Mouse (Mus musculus) left cerebral cortex, postnatal 10 days (tissue): ENCODE data around the gene Sez6l2. TPM values are rescaled to one million over a fixed set of nuclear protein-coding genes. Genes with fewer than 3 reads are reported as not detected.
A peak's percentile ranks its signal among the peaks of the same experiment; 100 is the strongest.

Experiments used
- DNase-seq, 2 experiments: peaks; one replicate each; pipeline ENCODE4 v3.0.0; 2021 to 2022; ENCODE audit warnings: low spot score in 2 of 2, mixed read lengths in 1 of 2; ENCODE audit errors: extremely low spot score in 1 of 2
- intact Hi-C: fragments of 180-260 bp; cut with DNase I; formaldehyde crosslinking; loops from one replicate; pipeline ENCODE4 v1.15.1; 2025
- total RNA-seq, 2 experiments: library from RNA; stranded (reverse); gene quantifications; 2 replicates each; pipeline ENCODE4 v1.2.3; 2021

Sez6l2 gene
- total RNA-seq, 2 experiments from 2014 or later = 306 to 312 TPM

DNA sequence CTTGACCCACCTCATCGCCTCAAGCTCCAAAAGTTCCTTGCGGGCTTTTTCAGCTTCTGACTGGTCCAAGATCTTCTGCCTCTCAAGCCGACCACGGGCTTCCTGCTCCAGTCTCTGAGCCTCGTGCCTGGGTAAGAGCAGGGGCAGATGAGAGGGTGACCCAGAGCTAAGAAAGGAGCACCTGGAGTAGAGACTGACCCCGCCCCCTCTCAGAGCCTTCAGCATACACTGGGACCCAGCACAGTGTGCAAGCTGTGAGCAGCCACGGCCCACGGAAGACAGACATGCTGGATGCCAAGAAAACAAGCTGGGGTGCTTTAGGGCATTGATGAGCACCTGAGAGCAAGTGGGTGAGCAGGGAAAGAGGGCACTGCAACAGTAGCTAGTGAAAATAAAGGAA is 38.5 kb downstream of the Sez6l2 start:
- DNase-seq = no peak
- intact Hi-C loops = no loop called here

DNA sequence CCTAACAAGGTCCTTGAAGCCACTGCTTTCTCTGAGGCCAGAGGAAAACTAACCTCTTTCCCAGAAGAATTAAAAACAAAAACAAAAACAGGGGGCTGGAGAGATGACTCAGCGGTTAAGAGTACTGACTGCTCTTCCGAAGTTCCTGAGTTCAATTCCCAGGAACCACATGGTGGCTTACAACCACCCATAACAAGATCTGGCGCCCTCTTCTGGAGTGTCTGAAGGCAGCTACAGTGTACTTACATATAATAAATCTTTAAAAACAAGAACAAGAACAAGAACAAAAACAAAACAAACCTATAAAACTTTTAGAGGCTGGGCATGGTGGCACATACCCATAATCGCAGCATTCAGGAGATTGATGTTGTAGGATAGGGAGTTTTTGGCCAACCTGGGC is 46.1 kb downstream of the Sez6l2 start:
- intact Hi-C loops = no loop called here
- DNase-seq = no peak

DNA sequence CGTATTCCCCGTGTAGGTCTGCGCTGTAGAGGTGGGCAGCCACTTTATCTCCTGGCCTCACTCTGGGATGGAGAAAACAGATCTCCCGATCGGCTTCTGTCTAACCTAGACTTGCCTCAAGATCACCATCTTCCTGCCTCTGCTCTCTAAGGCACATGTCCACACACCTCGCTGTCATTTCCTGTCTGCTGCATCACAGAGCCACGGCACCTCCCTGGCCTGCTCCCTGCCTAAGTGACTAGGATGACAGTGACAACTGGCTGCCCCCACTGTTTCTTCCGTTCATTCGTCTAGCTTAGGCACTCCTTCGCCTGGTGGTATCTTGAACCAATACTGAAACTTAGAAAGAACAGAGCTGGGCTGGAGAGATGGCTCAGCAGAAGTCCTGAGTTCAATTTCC is 49.2 kb downstream of the Sez6l2 start:
- intact Hi-C loops = no loop called here
- no peak for DNase-seq

DNA sequence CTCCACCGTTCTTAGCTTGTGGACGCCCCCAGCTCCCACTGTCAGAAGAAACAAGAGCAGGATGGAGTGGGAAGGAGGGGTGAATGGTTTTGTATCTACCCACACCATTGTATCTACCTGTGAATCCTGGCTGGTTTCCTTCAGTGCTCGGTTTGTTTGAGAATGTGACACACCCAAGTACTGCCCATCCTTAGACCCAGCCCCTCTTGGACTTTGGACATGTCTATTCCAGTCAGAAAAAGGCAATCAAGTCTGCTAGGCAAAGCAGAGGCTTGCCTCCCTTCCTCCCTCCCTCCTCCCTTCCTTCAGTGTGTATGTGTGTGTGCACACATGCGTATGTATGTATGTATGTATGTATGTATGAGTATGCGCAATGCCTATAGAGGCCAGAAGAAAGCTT is 53.3 kb downstream of the Sez6l2 start:
- intact Hi-C loops = no loop called here
- DNase-seq = no peak

DNA sequence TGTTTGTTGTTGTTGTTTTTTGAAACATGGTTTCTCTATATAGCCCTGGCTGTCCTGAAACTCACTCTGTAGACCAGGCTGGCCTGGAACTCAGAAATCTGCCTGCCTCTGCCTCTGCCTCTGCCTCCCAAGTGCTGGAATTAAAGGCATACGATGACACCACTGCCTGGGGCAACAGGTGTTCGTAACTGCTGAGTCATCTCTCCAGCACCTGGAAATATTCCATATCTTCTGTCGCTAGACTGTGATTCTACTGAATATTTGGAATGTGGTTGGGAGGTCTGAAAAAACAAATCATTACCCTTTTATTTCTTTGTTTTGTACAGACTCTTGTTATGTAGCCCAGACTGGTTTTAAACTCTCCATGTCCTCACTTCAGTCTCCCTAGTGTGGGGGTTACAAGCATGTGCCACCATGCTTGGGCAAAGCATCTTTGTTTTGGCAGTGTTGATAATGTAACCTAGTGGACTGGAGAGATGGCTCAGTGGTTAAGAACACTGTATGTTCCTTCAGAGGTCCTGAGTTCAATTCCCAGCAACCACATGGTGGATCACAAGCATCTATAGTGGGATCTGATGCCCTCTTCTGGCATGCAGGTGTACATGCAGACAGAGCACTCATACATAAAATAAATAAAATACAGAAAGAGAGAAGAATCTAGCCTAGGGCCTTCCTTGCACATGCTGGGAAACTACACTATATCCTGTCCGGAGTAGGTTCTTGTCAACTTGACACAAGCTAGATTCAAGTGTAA is 53.9 kb downstream of the Sez6l2 start:
- DNase-seq = no peak
- intact Hi-C loops = no loop called here

GRCm38 (mm10) chr7:127007313-127008024 is 57.1 kb downstream of the Sez6l2 start:
- intact Hi-C loops = no loop called here

GRCm38 (mm10) chr7:127008239-127009019 is 58.1 kb downstream of the Sez6l2 start:
- intact Hi-C loops = no loop called here

More at GRCm38 (mm10) chr7:127007313-127008024, 57.1 kb downstream of the Sez6l2 start:
- DNase-seq = no peak

GRCm38 (mm10) chr7:127009307-127010085 is 59.1 kb downstream of the Sez6l2 start:
- intact Hi-C loops = no loop called here
- DNase-seq = no peak

More at GRCm38 (mm10) chr7:127008239-127009019, 58.1 kb downstream of the Sez6l2 start:
- peak in 1 of 2 experiments; percentile 65 for DNase-seq

DNA sequence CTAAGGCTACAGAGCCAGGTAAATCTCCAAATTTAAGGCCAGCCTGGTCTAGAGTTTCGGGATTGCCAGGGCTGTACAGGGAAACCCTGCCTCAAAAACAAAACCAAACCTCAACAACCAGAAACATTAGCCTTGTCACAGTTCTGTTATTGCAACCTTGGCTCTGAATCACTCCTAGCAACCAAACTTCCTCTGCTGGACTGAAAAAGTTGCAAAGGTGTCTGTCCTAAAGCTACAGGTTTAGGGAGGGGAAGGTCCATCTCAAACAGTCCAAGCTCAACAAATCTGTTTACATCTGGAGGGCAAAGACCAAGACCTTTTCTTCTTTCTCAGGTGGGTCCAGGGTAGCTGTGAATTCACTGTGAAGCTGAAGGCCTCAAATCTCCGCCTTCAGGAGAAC is 60.7 kb downstream of the Sez6l2 start:
- no peak for DNase-seq
- intact Hi-C loops = no loop called here

- intact Hi-C loops = no loop called here
Measured at GRCm38 (mm10) chr7:127011717-127012116, 61.4 kb downstream of the Sez6l2 start.

GRCm38 (mm10) chr7:127012374-127012773 is 62.0 kb downstream of the Sez6l2 start:
- no peak for DNase-seq
- intact Hi-C loops = no loop called here

More at GRCm38 (mm10) chr7:127011717-127012116, 61.4 kb downstream of the Sez6l2 start:
- DNase-seq = no peak

GRCm38 (mm10) chr7:127012845-127013244 is 62.5 kb downstream of the Sez6l2 start:
- DNase-seq = no peak
- intact Hi-C loops = no loop called here

GRCm38 (mm10) chr7:127013385-127013784 is 63.0 kb downstream of the Sez6l2 start:
- intact Hi-C loops = no loop called here
- DNase-seq = no peak

GRCm38 (mm10) chr7:127014320-127014719 is 64.0 kb downstream of the Sez6l2 start, which contains the start of gene Mvp:
Gene Mvp, minus strand, starts transcription at chr7:127014621.
- peak in 1 of 2 experiments; percentile 74 for DNase-seq
- intact Hi-C loops = no loop called here

DNA sequence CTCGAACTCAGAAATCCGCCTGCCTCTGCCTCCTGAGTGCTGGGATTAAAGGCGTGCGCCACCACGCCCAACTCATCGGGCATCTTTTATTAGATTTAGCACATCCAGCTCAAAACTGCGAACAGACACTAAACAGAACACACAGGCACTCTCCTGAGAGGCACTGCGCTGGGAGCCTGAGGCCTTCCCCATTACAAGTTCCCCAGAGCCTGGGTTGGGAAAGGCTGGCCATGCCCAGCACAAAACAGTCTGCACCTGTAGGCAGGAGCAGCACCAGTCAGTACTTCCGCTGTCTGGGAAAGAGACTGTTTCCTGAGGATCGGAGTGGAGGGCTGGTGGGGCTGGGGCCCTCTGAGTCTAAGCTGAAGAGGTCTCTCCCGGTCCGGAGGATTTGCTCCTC is 64.6 kb downstream of the Sez6l2 start:
- intact Hi-C loops = loop anchor here (5.0 kb wide), 1 partner anchor 38 kb away; the partner anchor contains the start of genes Cdipt and Cdiptos
- DNase-seq = no peak

GRCm38 (mm10) chr7:127016081-127016480 is 65.7 kb downstream of the Sez6l2 start:
- DNase-seq = no peak
- intact Hi-C loops = loop anchor here (5.0 kb wide), 1 partner anchor 39 kb away; the partner anchor contains the start of genes Cdipt and Cdiptos

- no peak for DNase-seq
- intact Hi-C loops = loop anchor here (5.0 kb wide), 1 partner anchor 39 kb away; the partner anchor contains the start of genes Cdipt and Cdiptos
Measured at GRCm38 (mm10) chr7:127016481-127016485, 65.9 kb downstream of the Sez6l2 start, which contains the start of gene Pagr1b. Gene Pagr1b, minus strand, starts transcription at chr7:127016484.

GRCm38 (mm10) chr7:127016486-127016938 is 66.1 kb downstream of the Sez6l2 start:
- intact Hi-C loops = loop anchor here (5.0 kb wide), 1 partner anchor 39 kb away; the partner anchor contains the start of genes Cdipt and Cdiptos
- DNase-seq = peak in 1 of 2 experiments; percentile 79
